Mouse (Mus musculus) cerebellum, adult (tissue): ENCODE results near the gene Vwa3b.

Source experiments
- ATAC-seq: cut with Nextera tagmentation; 2 replicates; pipeline ENCODE4 v1.9.2; 2017; ENCODE audit warnings: mild to moderate bottlenecking, moderate library complexity, mixed read lengths; ENCODE audit not compliant: insufficient number of reproducible peaks, low FRiP score, low TSS enrichment

The Vwa3b gene

DNA sequence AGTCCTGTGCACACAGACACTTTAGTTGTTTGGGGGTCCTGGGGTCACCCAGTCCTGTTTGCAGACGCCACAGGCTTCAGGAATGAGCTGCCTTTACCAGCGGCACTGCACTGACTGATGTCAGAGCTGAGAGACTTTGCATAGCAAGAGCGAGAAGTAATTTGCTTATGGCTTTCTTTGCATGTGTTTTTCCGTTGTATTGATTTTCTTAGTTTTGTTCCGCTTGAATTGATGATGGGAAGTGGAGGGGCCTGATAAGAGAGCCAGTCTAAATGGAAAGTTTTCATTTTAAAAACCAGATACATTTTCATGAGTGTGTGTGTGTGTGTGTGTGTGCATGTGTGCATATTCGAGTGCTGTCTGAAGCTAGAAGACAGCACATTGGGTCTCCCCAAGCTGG, 87.4 kb downstream of the Vwa3b start:
- no peak for ATAC-seq

DNA sequence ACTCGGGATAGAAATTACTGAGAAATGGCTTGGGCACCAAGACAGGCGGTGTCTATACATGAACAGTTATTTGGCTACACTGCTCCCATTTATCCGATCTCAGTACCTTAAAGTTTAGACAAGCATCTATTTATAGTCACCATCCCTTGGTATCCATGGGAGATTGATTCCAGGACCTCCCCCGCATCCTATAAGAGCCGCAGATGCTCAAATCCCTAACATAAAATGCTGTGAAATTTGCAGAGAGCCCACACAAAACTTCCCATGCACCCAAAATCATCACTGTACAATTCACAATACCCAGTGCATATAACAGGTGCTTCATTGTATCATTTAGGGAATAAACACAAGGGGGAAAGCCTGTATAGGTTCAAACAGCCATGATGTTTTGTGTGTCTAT, 89.5 kb downstream of the Vwa3b start:
- no peak for ATAC-seq

DNA sequence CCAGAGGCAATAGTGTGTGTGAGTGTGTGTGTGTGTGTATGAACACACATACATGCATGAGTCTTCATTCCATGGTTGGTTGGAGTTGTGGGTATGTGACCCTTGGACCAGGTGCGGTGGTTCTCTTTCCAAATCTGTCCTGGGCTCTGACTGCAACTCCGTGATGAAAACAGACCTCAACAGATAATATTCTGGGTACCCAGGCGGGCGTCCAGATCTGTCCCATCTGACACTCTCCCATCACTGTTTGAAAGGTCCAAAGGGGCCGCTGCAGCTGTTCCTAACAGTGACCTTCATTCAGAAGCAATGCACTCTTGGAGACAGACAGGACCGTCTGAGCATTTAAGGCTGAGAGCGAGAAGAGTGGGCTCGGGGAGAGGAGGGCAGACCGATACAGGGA, 90.2 kb downstream of the Vwa3b start:
- no peak for ATAC-seq

DNA sequence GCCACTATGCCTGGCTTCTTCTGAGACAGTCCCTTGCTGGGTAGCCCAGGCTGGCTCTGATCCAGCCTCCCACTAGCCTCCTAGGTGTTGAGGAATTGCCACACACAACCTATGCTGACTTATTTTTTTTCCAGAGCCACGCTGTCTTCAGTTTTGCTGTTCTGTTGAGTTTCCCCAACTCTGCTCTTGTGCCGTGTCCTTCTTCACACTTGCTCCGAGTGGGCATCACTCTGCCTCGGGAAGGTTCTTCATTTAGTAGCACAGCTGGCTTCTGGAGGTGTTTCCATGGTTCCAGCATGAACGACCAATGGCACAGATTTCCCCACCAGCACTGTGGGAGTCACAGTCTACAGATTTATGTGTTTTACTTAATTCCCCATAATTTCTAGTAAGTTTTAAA, 91.6 kb downstream of the Vwa3b start:
- ATAC-seq = no peak

DNA sequence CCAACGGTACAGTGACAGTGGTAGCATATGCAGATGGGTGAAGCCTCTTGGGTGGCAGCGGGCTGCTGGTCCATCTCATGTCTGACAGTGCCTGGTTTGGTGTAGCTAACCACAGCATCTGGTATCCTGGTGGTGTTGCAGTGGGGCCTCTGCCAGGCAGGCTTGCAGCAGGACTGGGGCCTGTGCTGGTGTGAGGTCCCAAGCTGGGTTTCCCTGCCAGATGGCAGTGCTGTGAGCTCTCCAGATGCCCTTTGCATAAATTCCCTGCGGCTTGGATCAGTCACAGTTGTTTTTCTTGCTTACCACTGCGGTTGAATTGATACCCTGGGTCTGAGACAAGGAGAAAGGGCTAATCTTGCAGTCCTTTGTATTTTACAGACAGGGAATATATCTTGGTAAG, 95.9 kb downstream of the Vwa3b start:
- no peak for ATAC-seq

DNA sequence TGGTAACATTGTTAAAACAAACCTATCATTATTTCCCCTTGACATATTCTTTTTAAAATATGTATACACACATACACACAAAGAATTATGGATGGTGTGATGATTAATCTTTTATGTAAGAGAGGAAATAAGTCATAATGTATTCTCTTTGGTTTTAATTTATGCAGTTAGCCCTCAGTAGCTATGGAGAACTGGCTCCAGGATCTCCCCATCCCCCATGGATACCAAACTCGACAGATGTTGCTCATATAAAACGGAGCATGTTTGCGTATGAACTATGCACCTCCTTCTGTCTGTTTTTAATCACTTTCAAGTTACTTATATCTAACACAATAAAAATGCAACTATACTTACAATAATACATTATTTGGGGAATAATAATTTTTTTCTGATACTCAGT, 96.4 kb downstream of the Vwa3b start:
- ATAC-seq = no peak

DNA sequence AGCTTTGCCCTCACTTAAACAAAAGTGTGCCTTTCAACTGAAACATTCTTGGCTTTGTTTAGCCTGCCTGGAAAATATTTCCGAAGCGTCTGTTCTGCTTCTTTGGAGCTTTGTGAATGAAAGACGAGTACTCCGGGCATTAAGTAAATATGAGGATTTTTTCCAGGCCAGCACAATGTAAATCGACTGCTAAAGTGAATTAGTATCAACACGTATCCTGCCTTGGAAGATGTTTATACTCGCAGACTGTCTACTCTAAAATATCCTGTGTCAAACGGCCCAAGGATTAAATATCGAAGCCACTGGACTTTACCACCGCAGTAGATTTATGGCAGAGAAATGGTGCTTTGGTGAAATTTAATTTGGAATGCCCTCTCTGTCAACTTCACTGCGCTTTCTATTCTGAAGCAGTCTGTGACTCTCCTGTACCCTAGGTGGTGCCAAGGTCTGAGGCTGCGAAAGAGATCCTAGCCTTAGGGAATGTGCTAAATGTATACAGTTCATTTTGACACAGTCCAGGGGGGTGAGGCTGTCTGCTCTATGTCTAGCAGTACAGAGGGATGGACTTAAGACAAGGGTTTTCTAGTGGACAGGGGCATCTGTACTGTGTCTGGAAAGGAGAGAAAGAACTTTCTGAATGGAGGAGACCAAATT, 98.4 kb downstream of the Vwa3b start:
- ATAC-seq = no peak

DNA sequence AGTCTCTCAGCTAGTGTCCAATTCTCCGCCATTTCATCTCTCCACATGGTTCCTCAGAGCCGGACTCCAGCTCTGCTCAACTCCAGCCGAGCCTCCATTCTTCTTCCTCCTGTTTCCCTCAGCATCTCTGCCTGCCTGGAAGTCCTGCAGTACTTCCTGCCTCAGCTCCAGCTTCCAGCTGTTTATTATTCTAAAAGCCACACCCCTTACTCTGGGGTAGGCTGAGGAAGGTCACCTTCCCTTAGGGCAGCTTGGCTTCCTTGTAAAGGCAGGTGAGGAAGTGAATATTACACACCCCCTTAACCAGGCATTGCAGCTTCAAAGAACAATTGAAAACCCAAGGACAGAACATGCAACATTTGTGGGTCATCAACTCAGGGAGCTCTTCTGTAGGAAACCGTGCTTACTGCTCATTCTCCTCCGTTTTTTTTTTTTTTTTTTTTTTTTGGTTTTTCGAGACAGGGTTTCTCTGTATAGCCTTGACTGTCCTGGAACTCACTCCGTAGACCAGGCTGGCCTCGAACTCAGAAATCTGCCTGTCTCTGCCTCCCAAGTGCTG, 103.7 kb downstream of the Vwa3b start:
- no peak for ATAC-seq

DNA sequence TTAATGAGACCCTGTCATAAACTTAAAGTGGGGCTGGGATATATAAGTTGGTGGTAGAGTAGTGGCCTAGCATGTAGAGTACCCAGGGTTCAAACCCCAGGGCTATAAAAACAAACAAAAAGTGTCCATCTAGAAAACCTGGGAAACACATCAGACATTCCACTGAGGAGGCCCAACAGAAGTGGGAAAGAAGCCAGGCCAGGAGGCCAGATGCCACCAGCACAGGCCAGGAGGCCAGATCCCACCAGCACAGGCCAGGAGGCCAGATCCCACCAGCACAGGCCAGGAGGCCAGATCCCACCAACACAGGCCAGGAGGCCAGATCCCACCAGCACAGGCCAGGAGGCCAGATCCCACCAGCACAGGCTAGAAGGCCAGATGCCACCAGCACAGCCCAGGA, 104.8 kb downstream of the Vwa3b start:
- no peak for ATAC-seq

DNA sequence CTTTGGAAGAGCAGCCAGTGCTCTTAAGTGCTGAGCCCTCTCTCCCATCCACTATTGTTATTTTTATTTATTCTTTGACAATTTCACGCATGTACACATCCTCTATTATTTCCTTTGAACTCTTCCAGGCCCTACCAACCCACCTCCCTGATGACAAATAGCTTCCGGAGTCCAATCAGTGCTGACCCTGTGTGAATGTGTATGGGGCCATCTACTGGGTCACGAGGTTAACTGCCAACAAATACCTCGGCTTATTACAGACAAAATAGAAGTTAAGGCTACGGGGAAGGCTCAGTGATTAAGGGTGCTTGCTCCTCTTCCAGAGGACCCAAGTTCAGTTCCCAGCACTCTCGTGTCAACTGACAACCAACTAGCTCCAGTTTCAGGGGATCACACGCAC, 106.0 kb downstream of the Vwa3b start:
- no peak for ATAC-seq

DNA sequence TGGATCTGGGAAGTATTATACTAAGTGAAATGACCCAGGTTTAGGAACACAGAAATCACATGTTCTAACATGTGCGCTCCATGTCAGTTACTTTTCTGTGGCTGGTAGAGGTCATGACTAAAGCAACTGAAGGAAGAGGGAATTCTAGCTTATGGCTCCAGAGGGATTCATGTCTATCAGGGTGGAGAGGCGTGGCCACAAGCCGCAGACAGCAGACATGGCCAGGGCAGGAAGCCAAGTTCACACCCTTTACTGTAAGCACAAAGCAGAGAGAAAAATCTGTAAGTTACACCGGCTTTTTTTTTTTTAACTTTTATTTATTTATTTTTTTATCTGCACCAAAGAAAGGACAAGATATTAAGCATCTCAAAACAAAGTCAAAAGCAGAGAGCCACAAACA, 119.6 kb downstream of the Vwa3b start:
- no peak for ATAC-seq

DNA sequence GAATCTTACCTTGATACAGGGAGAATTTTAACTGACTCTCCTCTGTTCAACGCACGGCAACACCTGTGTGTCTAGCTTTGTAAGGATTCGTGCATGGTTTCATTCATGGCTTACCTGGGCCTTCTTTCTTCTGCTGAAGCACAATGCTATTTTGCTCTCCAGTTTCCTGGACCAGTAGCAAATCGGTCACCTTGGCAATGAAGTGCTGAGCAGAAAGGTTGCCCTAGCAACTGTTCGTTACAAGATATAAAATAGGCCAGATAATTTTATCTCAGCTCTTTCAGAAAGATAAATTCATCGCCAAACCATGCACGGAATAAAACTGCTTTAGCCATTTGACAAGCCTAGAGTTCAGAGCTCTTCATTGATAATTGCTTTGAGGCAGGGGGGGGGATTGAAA, 123.5 kb downstream of the Vwa3b start:
- ATAC-seq = no peak

DNA sequence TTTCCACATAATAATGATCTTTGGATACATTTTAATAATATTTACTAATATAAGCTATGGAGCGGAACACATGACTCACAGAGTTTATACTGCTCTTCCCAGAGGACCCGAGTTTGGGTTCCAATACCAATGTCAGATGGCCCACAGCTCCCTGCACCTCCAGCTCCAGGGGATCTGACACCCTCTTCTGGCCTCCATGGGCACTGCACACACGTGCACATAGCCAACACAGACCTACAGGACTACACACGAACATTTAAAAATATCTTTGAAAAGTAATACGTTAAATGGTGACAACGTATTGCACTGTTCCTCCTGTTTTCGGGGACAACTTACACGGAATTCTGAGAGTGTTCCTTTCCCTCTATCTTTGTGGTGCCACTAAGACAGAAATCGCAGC, 125.5 kb downstream of the Vwa3b start:
- no peak for ATAC-seq

DNA sequence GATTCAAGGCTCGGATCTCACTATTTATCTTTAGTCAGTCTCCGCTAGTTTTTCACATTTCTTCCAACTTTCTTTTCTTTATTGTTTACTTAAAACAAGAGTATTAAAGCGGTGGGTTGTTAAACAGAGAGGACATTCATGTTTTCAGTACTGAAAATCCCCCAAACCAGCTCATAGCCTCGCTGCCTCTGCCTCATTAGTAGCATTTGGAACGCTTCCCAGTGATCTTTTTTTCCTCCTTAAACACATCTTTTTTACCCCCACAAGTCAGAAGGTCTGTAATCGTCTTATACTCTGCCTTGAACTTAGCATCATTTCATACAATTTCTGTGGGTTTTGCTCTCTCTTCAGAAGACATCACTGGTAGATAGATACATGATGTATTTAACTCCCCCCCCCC, 139.7 kb downstream of the Vwa3b start:
- ATAC-seq = no peak

DNA sequence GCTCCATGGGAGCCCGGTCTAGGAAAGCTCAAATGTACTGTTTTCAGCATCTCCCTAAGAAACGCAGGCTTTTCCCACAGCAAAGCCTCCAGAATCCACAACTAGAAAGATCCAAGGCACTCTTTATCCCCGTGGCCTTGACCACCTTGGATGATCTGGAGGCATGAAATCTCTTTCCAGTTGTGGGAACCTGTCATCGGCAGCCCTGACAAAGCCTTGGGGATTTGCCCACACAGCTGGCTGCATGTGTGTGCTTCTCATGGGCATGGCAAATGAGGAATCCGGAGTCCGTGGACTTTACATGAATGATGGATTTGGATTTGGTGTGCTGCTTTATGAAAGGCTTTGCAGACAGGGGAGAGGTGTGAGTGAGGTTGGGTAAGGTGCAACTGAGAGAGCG, 141.5 kb downstream of the Vwa3b start:
- no peak for ATAC-seq

DNA sequence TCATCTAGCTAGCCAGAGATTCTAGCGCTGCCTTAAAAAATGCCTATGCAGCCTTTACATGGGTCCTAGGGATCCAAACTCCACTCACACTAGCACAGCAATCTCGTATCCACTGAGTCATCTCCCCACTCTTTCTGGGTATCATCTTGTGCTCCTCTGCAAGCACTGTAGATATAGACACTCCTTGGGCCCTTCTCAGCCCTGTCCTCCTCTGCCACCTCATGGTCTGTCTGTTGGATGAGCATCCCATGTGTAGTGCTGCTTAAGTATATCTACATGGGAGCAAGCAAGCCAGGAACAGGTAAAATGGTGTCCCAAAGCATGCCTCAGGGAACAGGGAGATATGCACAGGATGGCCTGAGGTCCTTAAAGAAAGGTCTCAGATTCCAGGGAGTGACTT, 151.5 kb downstream of the Vwa3b start:
- no peak for ATAC-seq

DNA sequence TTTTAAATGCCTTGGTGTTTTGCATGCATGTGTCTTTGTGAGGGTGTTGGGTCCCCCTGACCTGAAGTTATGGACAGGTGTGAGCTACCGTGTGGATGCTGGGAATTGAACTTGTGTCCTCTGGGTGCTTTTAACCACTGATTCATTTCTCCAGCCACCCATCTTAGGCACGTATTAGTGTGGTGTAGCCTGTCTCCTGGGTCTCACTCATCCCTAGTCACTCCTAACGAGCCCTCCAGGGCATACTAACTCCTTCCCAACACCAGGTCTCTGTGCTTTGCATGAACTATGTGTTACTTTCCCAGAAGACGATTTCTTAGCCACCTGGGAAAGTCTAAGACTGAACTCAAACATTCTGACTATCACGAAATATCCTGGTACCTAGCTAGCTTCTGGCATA, 153.5 kb downstream of the Vwa3b start:
- no peak for ATAC-seq

DNA sequence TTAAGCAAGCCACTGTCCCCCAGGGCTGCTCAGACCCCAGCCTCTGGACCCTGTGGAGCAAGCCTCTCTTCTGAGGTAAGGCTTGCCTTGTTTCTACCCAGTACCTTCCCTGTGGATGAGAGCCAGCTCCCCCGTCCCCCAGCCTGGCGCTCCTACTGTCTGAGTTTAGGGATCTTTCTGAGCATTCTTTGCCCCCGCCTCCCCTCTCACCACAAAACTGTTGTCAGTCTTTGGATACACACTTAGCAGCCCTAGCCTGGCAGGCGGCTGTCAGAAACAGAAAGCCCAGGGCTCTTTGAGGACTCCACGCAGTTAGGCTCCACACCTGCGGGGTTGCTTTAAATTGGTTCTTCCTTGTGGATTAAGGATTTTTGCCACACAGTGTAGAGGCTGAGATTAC, 160.7 kb downstream of the Vwa3b start:
- ATAC-seq = no peak

DNA sequence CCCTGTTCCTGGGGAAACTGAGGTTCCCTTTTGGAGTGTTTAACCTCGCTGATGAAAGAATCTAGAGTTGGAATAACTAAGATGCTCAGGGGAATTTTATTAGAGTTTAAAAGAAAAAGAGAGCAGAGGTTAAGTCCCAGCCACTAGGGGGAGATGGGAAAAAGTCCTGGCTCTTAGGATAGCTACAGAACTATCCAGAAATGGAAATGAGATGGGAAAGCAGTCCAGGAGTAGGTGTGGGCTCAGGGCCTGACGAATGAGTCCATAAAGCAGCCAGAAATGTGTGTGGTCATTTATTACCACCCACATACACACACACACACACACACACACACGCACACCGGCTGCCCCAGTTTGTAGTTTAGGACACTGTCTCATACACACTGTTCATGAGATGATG, 168.2 kb downstream of the Vwa3b start:
- no peak for ATAC-seq

DNA sequence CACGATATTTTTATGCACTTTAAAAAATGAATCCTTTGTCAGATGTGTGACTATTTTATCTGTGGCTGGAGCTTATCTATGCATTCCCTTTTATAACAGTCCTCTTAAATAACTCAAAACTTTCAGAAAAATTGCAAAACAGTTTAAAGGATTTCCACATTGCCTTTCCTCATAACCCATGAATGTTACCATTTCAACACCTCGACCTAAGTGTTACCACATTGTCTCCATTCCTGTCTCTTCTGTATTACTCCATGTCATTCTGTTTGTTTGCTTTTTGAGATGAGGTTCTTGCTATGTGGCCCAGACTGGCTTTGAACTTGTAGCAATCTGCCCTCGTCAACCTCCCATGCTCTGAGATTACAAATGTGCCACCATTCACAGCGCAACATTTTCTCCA, 175.0 kb downstream of the Vwa3b start:
- ATAC-seq = no peak

DNA sequence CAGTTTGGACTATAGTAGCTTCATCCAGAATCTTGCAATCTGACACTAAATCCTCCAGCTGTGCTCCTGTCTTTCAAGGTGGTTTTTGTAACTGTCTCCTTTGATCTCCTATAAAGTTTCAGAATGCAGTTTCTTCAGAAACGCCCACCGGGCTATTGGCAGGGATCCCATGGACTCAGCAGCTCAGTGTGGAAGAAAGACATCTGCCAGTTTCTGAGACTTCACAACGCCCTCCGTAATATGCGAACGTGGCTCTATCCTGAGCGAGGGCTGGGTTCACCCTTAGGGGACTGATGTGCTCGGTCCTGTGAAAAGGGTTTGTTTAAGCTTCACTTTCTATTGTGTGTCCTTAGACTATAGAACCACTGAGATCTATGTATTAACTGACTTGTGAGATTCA, 181.3 kb downstream of the Vwa3b start:
- no peak for ATAC-seq

DNA sequence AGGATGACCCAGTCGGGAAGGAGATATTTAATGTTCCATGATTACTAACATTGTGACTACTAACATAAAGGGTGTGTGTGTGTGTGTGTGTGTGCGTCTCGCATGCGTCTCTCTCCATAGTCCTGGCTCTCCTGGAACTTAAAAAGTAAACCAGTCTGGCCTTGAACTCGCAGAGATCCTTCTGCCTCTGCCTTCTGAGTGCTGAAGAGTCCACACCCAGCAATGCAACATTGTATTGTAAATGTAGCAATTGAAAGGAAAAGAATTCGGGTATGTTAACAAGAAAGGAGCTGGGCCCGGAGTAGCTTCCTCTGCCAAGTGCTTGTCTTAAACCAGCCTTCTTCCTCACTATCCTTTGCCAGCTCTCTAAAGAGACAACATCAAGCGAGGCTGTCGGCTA, 186.0 kb downstream of the Vwa3b start:
- no peak for ATAC-seq

DNA sequence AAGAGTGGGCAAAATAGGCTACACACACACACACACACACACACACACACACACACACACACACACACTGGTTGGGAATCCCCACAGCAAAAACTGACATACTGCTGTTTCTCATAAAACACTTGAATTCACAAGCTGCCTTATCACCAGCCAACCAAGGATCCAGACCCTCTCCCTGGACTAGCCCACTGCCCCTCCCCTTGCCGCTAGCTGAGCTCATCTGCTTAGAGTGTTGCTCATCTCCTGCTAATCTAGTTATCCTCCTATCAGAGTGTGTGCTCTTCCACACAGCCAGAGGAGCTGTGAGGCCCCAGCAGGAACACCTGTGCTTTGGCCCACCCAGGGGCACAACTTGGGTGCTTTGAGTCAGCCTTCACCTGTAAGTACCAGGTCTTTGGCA, 187.7 kb downstream of the Vwa3b start, which contains the start of gene Cnga3:
Cnga3 (plus strand) TSS at position 291 of the 400 bp plus-strand sequence.
- no peak for ATAC-seq
